Mouse (Mus musculus): ENCODE results near the gene Ppp3ca.
"Not testable (repeated sequence)": the region's sequence is repeated elsewhere in the genome, so short reads cannot be mapped to it uniquely, and the experiment has no call there.

Gene Ppp3ca

GRCm38 (mm10) chr3:136688101-136688586, 18.2 kb downstream of the Ppp3ca start:
- DNase-seq (ENCODE audit: low spot score in 2 of 2), result no peak

GRCm38 (mm10) chr3:136689793-136690543, 20.0 kb downstream of the Ppp3ca start:
- DNase-seq (ENCODE audit: low spot score in 2 of 2), result no peak

GRCm38 (mm10) chr3:136691984-136692383, 22.1 kb downstream of the Ppp3ca start:
- no peak for DNase-seq (ENCODE audit: low spot score in 2 of 2)

GRCm38 (mm10) chr3:136693547-136693946, 23.6 kb downstream of the Ppp3ca start:
- no peak for DNase-seq (ENCODE audit: low spot score in 2 of 2)

GRCm38 (mm10) chr3:136697626-136698191, 27.8 kb downstream of the Ppp3ca start:
- no peak for DNase-seq (ENCODE audit: low spot score in 2 of 2)

- DNase-seq (ENCODE audit: low spot score in 2 of 2), result not testable (repeated sequence)
Observed at GRCm38 (mm10) chr3:136699711-136700110, 29.8 kb downstream of the Ppp3ca start.

GRCm38 (mm10) chr3:136700447-136701009, 30.6 kb downstream of the Ppp3ca start:
- DNase-seq (ENCODE audit: low spot score in 2 of 2), result no peak

- no peak for DNase-seq (ENCODE audit: low spot score in 2 of 2)
Observed at GRCm38 (mm10) chr3:136702861-136703260, 32.9 kb downstream of the Ppp3ca start.

GRCm38 (mm10) chr3:136704515-136705247, 34.8 kb downstream of the Ppp3ca start:
- DNase-seq (ENCODE audit: low spot score in 2 of 2), result no peak

GRCm38 (mm10) chr3:136706048-136706447, 36.1 kb downstream of the Ppp3ca start:
- no peak for DNase-seq (ENCODE audit: low spot score in 2 of 2)

- DNase-seq (ENCODE audit: low spot score in 2 of 2), result no peak
Observed at GRCm38 (mm10) chr3:136706771-136707170, 36.8 kb downstream of the Ppp3ca start.

- no peak for DNase-seq (ENCODE audit: low spot score in 2 of 2)
Observed at GRCm38 (mm10) chr3:136707222-136708019, 37.5 kb downstream of the Ppp3ca start.

GRCm38 (mm10) chr3:136708230-136708629, 38.3 kb downstream of the Ppp3ca start:
- no peak for DNase-seq (ENCODE audit: low spot score in 2 of 2)

- DNase-seq (ENCODE audit: low spot score in 2 of 2), result no peak
Observed at GRCm38 (mm10) chr3:136710310-136710906, 40.5 kb downstream of the Ppp3ca start.

- DNase-seq (ENCODE audit: low spot score in 2 of 2), result no peak
Observed at GRCm38 (mm10) chr3:136714307-136715039, 44.5 kb downstream of the Ppp3ca start.

- DNase-seq (ENCODE audit: low spot score in 2 of 2), result no peak
Observed at GRCm38 (mm10) chr3:136716247-136716646, 46.3 kb downstream of the Ppp3ca start.

GRCm38 (mm10) chr3:136718412-136718811, 48.5 kb downstream of the Ppp3ca start:
- DNase-seq (ENCODE audit: low spot score in 2 of 2), result no peak

GRCm38 (mm10) chr3:136721241-136721640, 51.3 kb downstream of the Ppp3ca start:
- DNase-seq (ENCODE audit: low spot score in 2 of 2), result no peak

- no peak for DNase-seq (ENCODE audit: low spot score in 2 of 2)
Observed at GRCm38 (mm10) chr3:136721804-136722427, 52.0 kb downstream of the Ppp3ca start.

- no peak for DNase-seq (ENCODE audit: low spot score in 2 of 2)
Observed at GRCm38 (mm10) chr3:136722493-136722892, 52.6 kb downstream of the Ppp3ca start.

Data from urinary bladder, postnatal 4 days (tissue).